In the genomic region with DNA sequence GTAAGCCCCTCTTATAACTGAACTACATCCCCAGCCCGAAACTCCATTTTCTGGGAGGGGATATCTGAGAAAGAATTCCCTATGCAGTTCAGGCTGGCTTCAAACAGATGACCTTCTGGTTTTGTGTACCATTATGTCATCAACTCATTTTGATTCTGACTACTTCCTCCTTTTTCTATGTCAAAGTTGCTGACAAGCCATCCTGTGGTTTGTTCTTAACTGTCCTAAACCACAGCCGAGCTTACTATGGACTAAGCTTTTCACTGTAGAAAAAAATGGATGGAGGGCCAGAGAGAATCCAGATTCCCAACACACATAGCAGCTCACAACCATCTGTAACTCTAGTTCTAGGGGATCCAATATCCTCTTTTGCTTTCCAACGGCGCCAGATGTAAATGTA, we compare ENCODE assay signal across 19 mouse cellular contexts. TPM values are rescaled to one million over a fixed set of nuclear protein-coding genes. Genes with fewer than 3 reads are reported as not detected.
DNase-seq lines count a peak whose midpoint lies in the region; ATAC-seq and TF ChIP-seq lines count a peak whose summit lies in the region.
"Had no signal": no experiment of that assay in that cellular context is flagged by ENCODE, and none has a peak within 500 bp of the region (broad histone marks: within the 10 kb centered on the region; RNA-seq: fewer than 3 reads in every experiment).

No protein-coding gene starts in this region.

- H3K27me3 ChIP-seq in embryonic facial prominence, embryonic 14.5 days (replicated peaks; ENCODE audit: control insufficient read depth, insufficient read depth, low read length), result no peaks in the 10 kb centered on the region
- no peaks in the 10 kb centered on the region for H3K27me3 ChIP-seq in embryonic facial prominence, embryonic 10.5 days (replicated peaks; ENCODE audit: low read depth, poor library complexity, severe bottlenecking)
- no peaks in the 10 kb centered on the region for H3K27me3 ChIP-seq in lung, postnatal 0 days (replicated peaks; ENCODE audit: insufficient read depth, low read length)
- no peaks in the 10 kb centered on the region for H3K27me3 ChIP-seq in forebrain, embryonic 16.5 days (replicated peaks; ENCODE audit: control insufficient read depth, insufficient read depth, low read length)
- H3K27me3 ChIP-seq: heart, embryonic 13.5 days; limb, embryonic 13.5 days; neural tube, embryonic 12.5 days had no signal

- peak; percentile 3 for DNase-seq in embryonic facial prominence, embryonic 14.5 days (ENCODE audit: low spot score)
- no peak for DNase-seq in embryonic facial prominence, embryonic 10.5 days (ENCODE audit: low spot score)
- DNase-seq in lung, postnatal 0 days (ENCODE audit: low spot score), result peak; percentile 48
- no peak for DNase-seq in lung, postnatal 14 days
- DNase-seq: cerebellum, adult 9-10 months; embryo, embryonic 11 days; forebrain, postnatal 0 days; thymus, postnatal 4 days had no signal

- no peak for TF ChIP-seq EP300 in lung, postnatal 0 days (IDR thresholded peaks at IDR 0.05)

- no peak for ATAC-seq in embryonic facial prominence, embryonic 14.5 days (ENCODE audit: low read depth)
- no peak for ATAC-seq in lung, postnatal 0 days
- ATAC-seq in neutrophil, adult 5-6 weeks (ENCODE audit: extremely low read depth, insufficient number of reproducible peaks, low FRiP score, poor library complexity, severe bottlenecking), result peak; percentile 81
- ATAC-seq in forebrain, embryonic 16.5 days, result no peak
- no peak for ATAC-seq in inflammation-experienced regulatory T-cells, adult 6 months
- ATAC-seq: forebrain, postnatal 0 days had no signal

- TF ChIP-seq CTCF in lung, postnatal 0 days (IDR thresholded peaks at IDR 0.05), result no peak

- H3K4me1 ChIP-seq in embryonic facial prominence, embryonic 14.5 days (ENCODE audit: control insufficient read depth, insufficient read depth, low read length), result no peaks in the 10 kb centered on the region
- no peaks in the 10 kb centered on the region for H3K4me1 ChIP-seq in embryonic facial prominence, embryonic 10.5 days
- H3K4me1 ChIP-seq in lung, postnatal 0 days (ENCODE audit: insufficient read depth, low read depth, low read length), result no peaks in the 10 kb centered on the region
- H3K4me1 ChIP-seq in brown adipose tissue, adult 24 weeks (ENCODE audit: control insufficient read depth, insufficient read depth, insufficient read length, low read length), result no peaks in the 10 kb centered on the region
- no peaks in the 10 kb centered on the region for H3K4me1 ChIP-seq in forebrain, embryonic 16.5 days (replicated peaks; ENCODE audit: control insufficient read depth, insufficient read depth, low read length)
- H3K4me1 ChIP-seq: heart, embryonic 13.5 days; hindbrain, embryonic 10.5 days; limb, embryonic 13.5 days; neural tube, embryonic 12.5 days had no signal

- no peak overlapping the region for H3K4me2 ChIP-seq in embryonic facial prominence, embryonic 14.5 days (ENCODE audit: low read depth, low read length)
- no peak overlapping the region for H3K4me2 ChIP-seq in lung, postnatal 0 days (replicated peaks; ENCODE audit: low read depth, low read length)
- no peak overlapping the region for H3K4me2 ChIP-seq in forebrain, embryonic 16.5 days (ENCODE audit: low read length)
- H3K4me2 ChIP-seq: heart, embryonic 13.5 days; limb, embryonic 13.5 days; neural tube, embryonic 12.5 days had no signal

- no peak overlapping the region for H3K4me3 ChIP-seq in embryonic facial prominence, embryonic 14.5 days (ENCODE audit: low read depth, low read length)
- no peak overlapping the region for H3K4me3 ChIP-seq in embryonic facial prominence, embryonic 10.5 days
- H3K4me3 ChIP-seq in lung, postnatal 0 days (ENCODE audit: low read depth, low read length), result no peak overlapping the region
- H3K4me3 ChIP-seq in brown adipose tissue, adult 24 weeks (ENCODE audit: insufficient read depth, low read depth, low read length), result no peak overlapping the region
- no peak overlapping the region for H3K4me3 ChIP-seq in forebrain, embryonic 16.5 days (replicated peaks; ENCODE audit: low read length)
- H3K4me3 ChIP-seq: heart, embryonic 13.5 days; hindbrain, embryonic 10.5 days; layer of hippocampus, adult 2 months; limb, embryonic 13.5 days; neural tube, embryonic 12.5 days had no signal

- no peak overlapping the region for H3K9ac ChIP-seq in embryonic facial prominence, embryonic 14.5 days (ENCODE audit: low read depth, low read length)
- H3K9ac ChIP-seq in lung, postnatal 0 days (replicated peaks; ENCODE audit: low read depth), result no peak overlapping the region
- no peak overlapping the region for H3K9ac ChIP-seq in forebrain, embryonic 16.5 days (replicated peaks; ENCODE audit: low read depth, low read length)
- H3K9ac ChIP-seq: forebrain, postnatal 0 days; heart, embryonic 13.5 days; limb, embryonic 13.5 days; neural tube, embryonic 12.5 days had no signal

- no peaks in the 10 kb centered on the region for H3K36me3 ChIP-seq in embryonic facial prominence, embryonic 14.5 days (ENCODE audit: control insufficient read depth, insufficient read depth, low read length)
- H3K36me3 ChIP-seq in embryonic facial prominence, embryonic 10.5 days (replicated peaks), result no peaks in the 10 kb centered on the region
- H3K36me3 ChIP-seq in lung, postnatal 0 days (ENCODE audit: insufficient read depth, low read length), result no peaks in the 10 kb centered on the region
- H3K36me3 ChIP-seq in forebrain, embryonic 16.5 days (ENCODE audit: control insufficient read depth, insufficient read depth), result no peaks in the 10 kb centered on the region
- H3K36me3 ChIP-seq: heart, embryonic 13.5 days; hindbrain, embryonic 10.5 days; limb, embryonic 13.5 days; neural tube, embryonic 12.5 days had no signal

- WGBS in embryonic facial prominence, embryonic 14.5 days, result 81% methylated on average over 4 of the region's 4 CpGs
- 89% methylated on average over 4 of the region's 4 CpGs for WGBS in embryonic facial prominence, embryonic 10.5 days
- 80% methylated on average over 4 of the region's 4 CpGs for WGBS in lung, postnatal 0 days
- WGBS in forebrain, embryonic 16.5 days, result 93% methylated on average over 4 of the region's 4 CpGs

- H3K27ac ChIP-seq in embryonic facial prominence, embryonic 14.5 days (replicated peaks; ENCODE audit: low read depth, low read length), result no peak overlapping the region
- no peak overlapping the region for H3K27ac ChIP-seq in embryonic facial prominence, embryonic 10.5 days (replicated peaks)
- H3K27ac ChIP-seq in lung, postnatal 0 days (ENCODE audit: low read length), result no peak overlapping the region
- H3K27ac ChIP-seq in brown adipose tissue, adult 24 weeks (replicated peaks; ENCODE audit: low read depth, low read length), result peak overlapping the region; percentile 63
- H3K27ac ChIP-seq in forebrain, embryonic 16.5 days (ENCODE audit: low read length), result no peak overlapping the region
- H3K27ac ChIP-seq: heart, embryonic 13.5 days; hindbrain, embryonic 10.5 days; kidney, postnatal 0 days; layer of hippocampus, adult 2 months; limb, embryonic 13.5 days; neural tube, embryonic 12.5 days; stomach, postnatal 0 days had no signal

- no peaks in the 10 kb centered on the region for H3K9me3 ChIP-seq in embryonic facial prominence, embryonic 14.5 days (ENCODE audit: control insufficient read depth, low read length)
- H3K9me3 ChIP-seq in embryonic facial prominence, embryonic 10.5 days, result no peaks in the 10 kb centered on the region
- no peaks in the 10 kb centered on the region for H3K9me3 ChIP-seq in lung, postnatal 0 days (ENCODE audit: low read length)
- no peaks in the 10 kb centered on the region for H3K9me3 ChIP-seq in forebrain, embryonic 16.5 days (ENCODE audit: control insufficient read depth, low read length)
- H3K9me3 ChIP-seq: heart, embryonic 13.5 days; hindbrain, embryonic 10.5 days; limb, embryonic 13.5 days; neural tube, embryonic 12.5 days had no signal

RNA-seq across cellular contexts. Expression of gene Lair1, which starts 17.5 kb away (rescaled TPM):
- 0.63 and 0.79 TPM in 2 replicates for polyA plus RNA-seq in embryonic facial prominence, embryonic 14.5 days (2014; fragmentation: Nextera tagmentation; extraction: Ambion mirVana)
- 0.13 and 0.22 TPM in 2 replicates for polyA plus RNA-seq in embryonic facial prominence, embryonic 10.5 days (2016; fragmentation: Nextera tagmentation; extraction: Ambion mirVana)
- polyA plus RNA-seq in lung, postnatal 0 days (2015; fragmentation: Nextera tagmentation; extraction: Ambion mirVana), result 2.1 and 2.2 TPM in 2 replicates
- 1.6 and 1.7 TPM in 2 replicates for polyA plus RNA-seq in brown adipose tissue, adult 24 weeks (2012; ENCODE audit: insufficient read depth, insufficient read length, missing spikeins)
- 22.3 and 23.0 TPM in 2 replicates for total RNA-seq in neutrophil, adult 5-6 weeks (2017)
- polyA plus RNA-seq in forebrain, embryonic 16.5 days (2015; fragmentation: Nextera tagmentation; extraction: Ambion mirVana), result 1.4 and 2.5 TPM in 2 replicates
- 10 to 100 TPM in 1 of 3 experiments, 1 to 10 TPM in 2; 1.3 to 16.5 (median 2.3) TPM for polyA plus RNA-seq in inflammation-experienced regulatory T-cells, adult 6 months (2017; shearing (Covaris generic))

RNA-seq across cellular contexts. Expression of gene Ttyh1, which starts 38.7 kb away (rescaled TPM):
- 8.1 and 8.7 TPM in 2 replicates for polyA plus RNA-seq in embryonic facial prominence, embryonic 14.5 days (2014; fragmentation: Nextera tagmentation; extraction: Ambion mirVana)
- 10.5 and 10.9 TPM in 2 replicates for polyA plus RNA-seq in embryonic facial prominence, embryonic 10.5 days (2016; fragmentation: Nextera tagmentation; extraction: Ambion mirVana)
- 1.1 and 1.2 TPM in 2 replicates for polyA plus RNA-seq in lung, postnatal 0 days (2015; fragmentation: Nextera tagmentation; extraction: Ambion mirVana)
- polyA plus RNA-seq in brown adipose tissue, adult 24 weeks (2012; ENCODE audit: insufficient read depth, insufficient read length, missing spikeins), result 1.4 and 2.3 TPM in 2 replicates
- 0.12 TPM in 1 of 2 replicates, not detected in the other for total RNA-seq in neutrophil, adult 5-6 weeks (2017)
- polyA plus RNA-seq in forebrain, embryonic 16.5 days (2015; fragmentation: Nextera tagmentation; extraction: Ambion mirVana), result 97.4 and 115 TPM in 2 replicates
- under 1 TPM; 0.47 to 0.95 (median 0.62) TPM for polyA plus RNA-seq in inflammation-experienced regulatory T-cells, adult 6 months (2017; shearing (Covaris generic))

RNA-seq across cellular contexts. Expression of gene Leng8, which starts 56.3 kb away (rescaled TPM):
- polyA plus RNA-seq in embryonic facial prominence, embryonic 14.5 days (2014; fragmentation: Nextera tagmentation; extraction: Ambion mirVana), result 38.7 and 49.8 TPM in 2 replicates
- polyA plus RNA-seq in embryonic facial prominence, embryonic 10.5 days (2016; fragmentation: Nextera tagmentation; extraction: Ambion mirVana), result 68.1 and 68.2 TPM in 2 replicates
- 28.0 and 29.6 TPM in 2 replicates for polyA plus RNA-seq in lung, postnatal 0 days (2015; fragmentation: Nextera tagmentation; extraction: Ambion mirVana)
- polyA plus RNA-seq in brown adipose tissue, adult 24 weeks (2012; ENCODE audit: insufficient read depth, insufficient read length, missing spikeins), result 20.2 and 24.0 TPM in 2 replicates
- 155 and 160 TPM in 2 replicates for total RNA-seq in neutrophil, adult 5-6 weeks (2017)
- 68.6 and 95.7 TPM in 2 replicates for polyA plus RNA-seq in forebrain, embryonic 16.5 days (2015; fragmentation: Nextera tagmentation; extraction: Ambion mirVana)
- 10 to 100 TPM; 22.6 to 40.2 (median 24.9) TPM for polyA plus RNA-seq in inflammation-experienced regulatory T-cells, adult 6 months (2017; shearing (Covaris generic))

Comparison
In these comparisons a context has a peak if more than half of its experiments do, and no peak if none do; other contexts are left out.
1. DNase-seq: peak in embryonic facial prominence, embryonic 14.5 days (single experiment) and lung, postnatal 0 days (single experiment); none in embryonic facial prominence, embryonic 10.5 days (single experiment) and lung, postnatal 14 days (single experiment).